Mouse (Mus musculus): Measurements from ENCODE around the gene Stag1. TPM values are rescaled to one million over a fixed set of nuclear protein-coding genes. Genes with fewer than 3 reads are reported as not detected.

Stag1 gene
- polyA plus RNA-seq, 1 experiment: 72.8 TPM

- Histone ChIP-seq H3K9me3 (replicated peaks; ENCODE audit: control insufficient read depth, insufficient read depth, low read length, poor library complexity, severe bottlenecking) (no peaks in the 10 kb centered on the region), H3K4me1 (ENCODE audit: control insufficient read depth, insufficient read depth, low read length) (no peaks in the 10 kb centered on the region), H3K27me3 (ENCODE audit: control insufficient read depth, insufficient read depth, low read length, poor library complexity, severe bottlenecking) (no peaks in the 10 kb centered on the region), H3K9ac (ENCODE audit: low read depth, poor library complexity, severe bottlenecking) (no peak overlapping the region), H3K27ac (ENCODE audit: insufficient read depth, low read length) (no peak overlapping the region), H3K36me3 (ENCODE audit: control insufficient read depth, insufficient read depth, low read length, poor library complexity, severe bottlenecking) (no peaks in the 10 kb centered on the region), H3K4me3 (ENCODE audit: low read depth, low read length) (no peak overlapping the region)
- no peak for TF ChIP-seq POLR2A (IDR thresholded peaks at IDR 0.05; ENCODE audit: insufficient read depth, low read length)
- no peak for TF ChIP-seq EP300 (IDR thresholded peaks at IDR 0.05; ENCODE audit: insufficient read depth, low read depth, low read length)
- no peak for TF ChIP-seq CTCF (IDR thresholded peaks at IDR 0.05; ENCODE audit: low read depth, low read length)
These were observed 268.4 kb downstream of the Stag1 start for GRCm38 (mm10) chr9:100865984-100866383.

GRCm38 (mm10) chr9:100869635-100870034, 272.0 kb downstream of the Stag1 start:
- H3K27ac ChIP-seq (ENCODE audit: insufficient read depth, low read length): no peak overlapping the region
- TF ChIP-seq POLR2A (IDR thresholded peaks at IDR 0.05; ENCODE audit: insufficient read depth, low read length): no peak
- TF ChIP-seq EP300 (IDR thresholded peaks at IDR 0.05; ENCODE audit: insufficient read depth, low read depth, low read length): no peak
- no peak for TF ChIP-seq CTCF (IDR thresholded peaks at IDR 0.05; ENCODE audit: low read depth, low read length)
- no peaks in the 10 kb centered on the region for H3K36me3 ChIP-seq (ENCODE audit: control insufficient read depth, insufficient read depth, low read length, poor library complexity, severe bottlenecking)
- H3K4me3 ChIP-seq (ENCODE audit: low read depth, low read length): no peak overlapping the region
- H3K9ac ChIP-seq (ENCODE audit: low read depth, poor library complexity, severe bottlenecking): no peak overlapping the region
- H3K9me3 ChIP-seq (replicated peaks; ENCODE audit: control insufficient read depth, insufficient read depth, low read length, poor library complexity, severe bottlenecking): no peaks in the 10 kb centered on the region
- H3K4me1 ChIP-seq (ENCODE audit: control insufficient read depth, insufficient read depth, low read length): no peaks in the 10 kb centered on the region
- H3K27me3 ChIP-seq (ENCODE audit: control insufficient read depth, insufficient read depth, low read length, poor library complexity, severe bottlenecking): no peaks in the 10 kb centered on the region

- Histone ChIP-seq H3K27me3 (ENCODE audit: control insufficient read depth, insufficient read depth, low read length, poor library complexity, severe bottlenecking) (no peaks in the 10 kb centered on the region), H3K9ac (ENCODE audit: low read depth, poor library complexity, severe bottlenecking) (no peak overlapping the region), H3K36me3 (ENCODE audit: control insufficient read depth, insufficient read depth, low read length, poor library complexity, severe bottlenecking) (no peaks in the 10 kb centered on the region), H3K4me1 (ENCODE audit: control insufficient read depth, insufficient read depth, low read length) (no peaks in the 10 kb centered on the region), H3K9me3 (replicated peaks; ENCODE audit: control insufficient read depth, insufficient read depth, low read length, poor library complexity, severe bottlenecking) (no peaks in the 10 kb centered on the region), H3K4me3 (ENCODE audit: low read depth, low read length) (no peak overlapping the region), H3K27ac (ENCODE audit: insufficient read depth, low read length) (no peak overlapping the region)
- TF ChIP-seq POLR2A (IDR thresholded peaks at IDR 0.05; ENCODE audit: insufficient read depth, low read length) (no peak), CTCF (IDR thresholded peaks at IDR 0.05; ENCODE audit: low read depth, low read length) (no peak), EP300 (IDR thresholded peaks at IDR 0.05; ENCODE audit: insufficient read depth, low read depth, low read length) (no peak)
These were observed 298.5 kb downstream of the Stag1 start for GRCm38 (mm10) chr9:100896111-100896510.

GRCm38 (mm10) chr9:100898042-100898441, 300.4 kb downstream of the Stag1 start:
- Histone ChIP-seq H3K27ac (ENCODE audit: insufficient read depth, low read length) (no peak overlapping the region), H3K36me3 (ENCODE audit: control insufficient read depth, insufficient read depth, low read length, poor library complexity, severe bottlenecking) (no peaks in the 10 kb centered on the region), H3K4me3 (ENCODE audit: low read depth, low read length) (no peak overlapping the region), H3K9me3 (replicated peaks; ENCODE audit: control insufficient read depth, insufficient read depth, low read length, poor library complexity, severe bottlenecking) (no peaks in the 10 kb centered on the region), H3K4me1 (ENCODE audit: control insufficient read depth, insufficient read depth, low read length) (no peaks in the 10 kb centered on the region), H3K27me3 (ENCODE audit: control insufficient read depth, insufficient read depth, low read length, poor library complexity, severe bottlenecking) (no peaks in the 10 kb centered on the region), H3K9ac (ENCODE audit: low read depth, poor library complexity, severe bottlenecking) (no peak overlapping the region)
- TF ChIP-seq EP300 (IDR thresholded peaks at IDR 0.05; ENCODE audit: insufficient read depth, low read depth, low read length) (no peak), CTCF (IDR thresholded peaks at IDR 0.05; ENCODE audit: low read depth, low read length) (peak; percentile 2), POLR2A (IDR thresholded peaks at IDR 0.05; ENCODE audit: insufficient read depth, low read length) (no peak)

GRCm38 (mm10) chr9:100910352-100910751, 312.8 kb downstream of the Stag1 start:
- no peaks in the 10 kb centered on the region for H3K9me3 ChIP-seq (replicated peaks; ENCODE audit: control insufficient read depth, insufficient read depth, low read length, poor library complexity, severe bottlenecking)
- no peak overlapping the region for H3K9ac ChIP-seq (ENCODE audit: low read depth, poor library complexity, severe bottlenecking)
- H3K27me3 ChIP-seq (ENCODE audit: control insufficient read depth, insufficient read depth, low read length, poor library complexity, severe bottlenecking): no peaks in the 10 kb centered on the region
- TF ChIP-seq POLR2A (IDR thresholded peaks at IDR 0.05; ENCODE audit: insufficient read depth, low read length) (no peak), CTCF (IDR thresholded peaks at IDR 0.05; ENCODE audit: low read depth, low read length) (no peak), EP300 (IDR thresholded peaks at IDR 0.05; ENCODE audit: insufficient read depth, low read depth, low read length) (no peak)
- no peak overlapping the region for H3K4me3 ChIP-seq (ENCODE audit: low read depth, low read length)
- H3K27ac ChIP-seq (ENCODE audit: insufficient read depth, low read length): no peak overlapping the region
- no peaks in the 10 kb centered on the region for H3K4me1 ChIP-seq (ENCODE audit: control insufficient read depth, insufficient read depth, low read length)
- no peaks in the 10 kb centered on the region; the same call in 1 of the 2 replicates for H3K36me3 ChIP-seq (ENCODE audit: control insufficient read depth, insufficient read depth, low read length, poor library complexity, severe bottlenecking)

GRCm38 (mm10) chr9:100917111-100917510, 319.5 kb downstream of the Stag1 start:
- Histone ChIP-seq H3K4me1 (ENCODE audit: control insufficient read depth, insufficient read depth, low read length) (no peaks in the 10 kb centered on the region), H3K9me3 (replicated peaks; ENCODE audit: control insufficient read depth, insufficient read depth, low read length, poor library complexity, severe bottlenecking) (no peaks in the 10 kb centered on the region), H3K4me3 (ENCODE audit: low read depth, low read length) (no peak overlapping the region), H3K9ac (ENCODE audit: low read depth, poor library complexity, severe bottlenecking) (no peak overlapping the region), H3K36me3 (ENCODE audit: control insufficient read depth, insufficient read depth, low read length, poor library complexity, severe bottlenecking) (no peaks in the 10 kb centered on the region), H3K27me3 (ENCODE audit: control insufficient read depth, insufficient read depth, low read length, poor library complexity, severe bottlenecking) (no peaks in the 10 kb centered on the region), H3K27ac (ENCODE audit: insufficient read depth, low read length) (no peak overlapping the region)
- TF ChIP-seq CTCF (IDR thresholded peaks at IDR 0.05; ENCODE audit: low read depth, low read length): no peak
